Mouse (Mus musculus): ENCODE data around the gene Lars2. TPM values are rescaled to one million over a fixed set of nuclear protein-coding genes. Genes with fewer than 3 reads are reported as not detected.
A peak's percentile ranks its signal among the peaks of the same experiment; 100 is the strongest.
"Not testable (repeated sequence)": the region's sequence is repeated elsewhere in the genome, so short reads cannot be mapped to it uniquely, and the experiment has no call there.

Gene Lars2
- total RNA-seq, 1 experiment, result 28,940 TPM

DNA sequence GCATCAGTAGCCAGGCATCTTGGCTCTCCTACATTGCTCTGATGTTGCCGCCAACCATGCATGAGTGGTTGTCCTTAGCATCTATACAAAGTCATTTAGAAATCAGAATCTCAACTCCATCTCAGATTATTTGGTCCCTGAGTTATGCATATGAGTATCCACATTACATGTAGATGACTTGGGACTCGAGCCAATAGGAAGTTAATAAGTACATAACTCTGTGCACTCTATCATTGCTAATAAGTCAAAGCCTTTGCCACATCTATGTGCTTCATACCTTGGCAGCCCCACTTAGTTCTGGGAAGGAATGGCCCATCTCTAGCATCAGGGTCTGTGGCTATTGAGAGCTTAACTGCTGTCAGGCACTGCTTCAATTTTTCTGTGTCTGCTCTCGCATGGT is 23.7 kb upstream of the Lars2 start:
- no peaks in the 10 kb centered on the region for H3K9me3 ChIP-seq (ENCODE audit: control insufficient read depth, insufficient read depth, low read depth, low read length)
- TF ChIP-seq HCFC1 (IDR thresholded peaks at IDR 0.05; ENCODE audit: borderline replicate concordance, insufficient read depth, low read length), result no peak
- no peak for TF ChIP-seq CHD2 (IDR thresholded peaks at IDR 0.05; ENCODE audit: low read depth, low read length)
- DNase-seq (ENCODE audit: low read depth, low spot score), result no peak
- in situ Hi-C loops (cut with MboI; ENCODE audit: low sequenced_read_pairs in 2 of 2, unreplicated experiment in 2 of 2), result no loop called here
- H3K4me3 ChIP-seq (ENCODE audit: insufficient read depth in 1 of 2, low read depth in 1 of 2, low read length in 2 of 2, poor library complexity in 1 of 2, severe bottlenecking in 1 of 2), result no peak overlapping the region
- no peak overlapping the region for H3K27ac ChIP-seq (ENCODE audit: insufficient read depth, low read depth, low read length, poor library complexity, severe bottlenecking)
- no peak overlapping the region for H3K9ac ChIP-seq (ENCODE audit: insufficient read depth, low read depth, low read length, poor library complexity, severe bottlenecking)
- no peaks in the 10 kb centered on the region for H3K36me3 ChIP-seq (ENCODE audit: control insufficient read depth, insufficient read depth, low read length, poor library complexity, severe bottlenecking)
- no peaks in the 10 kb centered on the region for H3K4me1 ChIP-seq (ENCODE audit: control insufficient read depth in 2 of 2, insufficient read depth in 2 of 2, low read length in 2 of 2, poor library complexity in 1 of 2)

DNA sequence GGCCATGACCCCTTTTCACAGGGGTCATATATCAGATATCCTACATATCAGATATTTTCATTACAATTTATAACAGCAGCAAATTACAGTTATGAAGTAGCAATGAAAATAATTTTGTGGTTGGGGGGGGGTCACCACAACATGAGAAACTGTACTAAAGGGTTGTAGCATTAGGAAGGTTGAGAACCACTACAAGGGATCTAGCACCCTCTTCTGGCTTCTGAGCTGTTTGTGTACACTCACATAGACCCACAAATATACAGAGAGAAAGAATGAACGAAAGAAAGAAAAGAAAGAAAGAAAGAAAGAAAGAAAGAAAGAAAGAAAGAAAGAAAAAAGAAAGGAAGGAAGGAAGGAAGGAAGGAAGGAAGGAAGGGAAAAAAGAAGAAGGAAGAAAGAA is 17.4 kb upstream of the Lars2 start:
- H3K9me3 ChIP-seq (ENCODE audit: control insufficient read depth, insufficient read depth, low read depth, low read length); H3K36me3 ChIP-seq (ENCODE audit: control insufficient read depth, insufficient read depth, low read length, poor library complexity, severe bottlenecking); H3K9ac ChIP-seq (ENCODE audit: insufficient read depth, low read depth, low read length, poor library complexity, severe bottlenecking); H3K27ac ChIP-seq (ENCODE audit: insufficient read depth, low read depth, low read length, poor library complexity, severe bottlenecking); H3K4me1 ChIP-seq (ENCODE audit: control insufficient read depth in 2 of 2, insufficient read depth in 2 of 2, low read length in 2 of 2, poor library complexity in 1 of 2); H3K4me3 ChIP-seq (ENCODE audit: insufficient read depth in 1 of 2, low read depth in 1 of 2, low read length in 2 of 2, poor library complexity in 1 of 2, severe bottlenecking in 1 of 2); in situ Hi-C loops (cut with MboI; ENCODE audit: low sequenced_read_pairs in 2 of 2, unreplicated experiment in 2 of 2); DNase-seq (ENCODE audit: low read depth, low spot score): not testable (repeated sequence)

- TF ChIP-seq ZNF384 (IDR thresholded peaks at IDR 0.05; ENCODE audit: low read depth, low read length), result no peak
- no peak for TF ChIP-seq HCFC1 (IDR thresholded peaks at IDR 0.05; ENCODE audit: borderline replicate concordance, insufficient read depth, low read length)
- no peak for TF ChIP-seq CHD2 (IDR thresholded peaks at IDR 0.05; ENCODE audit: low read depth, low read length)
- TF ChIP-seq ZC3H11A (IDR thresholded peaks at IDR 0.05; ENCODE audit: borderline replicate concordance, low read depth, low read length), result no peak
- TF ChIP-seq MAFK (IDR thresholded peaks at IDR 0.05; ENCODE audit: insufficient read depth, low read depth, low read length), result no peak
- H3K4me1 ChIP-seq (ENCODE audit: control insufficient read depth in 2 of 2, insufficient read depth in 2 of 2, low read length in 2 of 2, poor library complexity in 1 of 2), result no peaks in the 10 kb centered on the region; a peak in 1 of 4 replicates
- H3K36me3 ChIP-seq (ENCODE audit: control insufficient read depth, insufficient read depth, low read length, poor library complexity, severe bottlenecking), result no peaks in the 10 kb centered on the region
- no peak overlapping the region for H3K4me3 ChIP-seq (ENCODE audit: insufficient read depth in 1 of 2, low read depth in 1 of 2, low read length in 2 of 2, poor library complexity in 1 of 2, severe bottlenecking in 1 of 2)
- no peaks in the 10 kb centered on the region for H3K9me3 ChIP-seq (ENCODE audit: control insufficient read depth, insufficient read depth, low read depth, low read length)
- H3K27ac ChIP-seq (ENCODE audit: insufficient read depth, low read depth, low read length, poor library complexity, severe bottlenecking), result no peak overlapping the region
- in situ Hi-C loops (cut with MboI; ENCODE audit: low sequenced_read_pairs in 2 of 2, unreplicated experiment in 2 of 2), result no loop called here
- DNase-seq (ENCODE audit: low read depth, low spot score), result no peak
- no peak overlapping the region for H3K9ac ChIP-seq (ENCODE audit: insufficient read depth, low read depth, low read length, poor library complexity, severe bottlenecking)
These were observed 6.7 kb upstream of the Lars2 start for GRCm38 (mm10) chr9:123359981-123360380.

GRCm38 (mm10) chr9:123365353-123365752 is 1.4 kb upstream of the Lars2 start:
- peaks cover 0 to 2% of the 10 kb centered on the region in 2 experiments; a peak in 1 of 4 replicates for H3K4me1 ChIP-seq (ENCODE audit: control insufficient read depth in 2 of 2, insufficient read depth in 2 of 2, low read length in 2 of 2, poor library complexity in 1 of 2)
- no peaks in the 10 kb centered on the region for H3K9me3 ChIP-seq (ENCODE audit: control insufficient read depth, insufficient read depth, low read depth, low read length)
- H3K36me3 ChIP-seq (ENCODE audit: control insufficient read depth, insufficient read depth, low read length, poor library complexity, severe bottlenecking), result no peaks in the 10 kb centered on the region
- TF ChIP-seq HCFC1 (IDR thresholded peaks at IDR 0.05; ENCODE audit: borderline replicate concordance, insufficient read depth, low read length), result no peak
- no peak for TF ChIP-seq CHD2 (IDR thresholded peaks at IDR 0.05; ENCODE audit: low read depth, low read length)
- TF ChIP-seq MAFK (IDR thresholded peaks at IDR 0.05; ENCODE audit: insufficient read depth, low read depth, low read length), result no peak
- no peak for TF ChIP-seq ZC3H11A (IDR thresholded peaks at IDR 0.05; ENCODE audit: borderline replicate concordance, low read depth, low read length)
- TF ChIP-seq ZNF384 (IDR thresholded peaks at IDR 0.05; ENCODE audit: low read depth, low read length), result no peak
- no peak for DNase-seq (ENCODE audit: low read depth, low spot score)
- no peak overlapping the region for H3K27ac ChIP-seq (ENCODE audit: insufficient read depth, low read depth, low read length, poor library complexity, severe bottlenecking)
- H3K4me3 ChIP-seq (ENCODE audit: insufficient read depth in 1 of 2, low read depth in 1 of 2, low read length in 2 of 2, poor library complexity in 1 of 2, severe bottlenecking in 1 of 2), result no peak overlapping the region
- in situ Hi-C loops (cut with MboI; ENCODE audit: low sequenced_read_pairs in 2 of 2, unreplicated experiment in 2 of 2), result no loop called here
- no peak overlapping the region for H3K9ac ChIP-seq (ENCODE audit: insufficient read depth, low read depth, low read length, poor library complexity, severe bottlenecking)

GRCm38 (mm10) chr9:123365942-123366707 is 602 bp upstream of the Lars2 start:
- Histone ChIP-seq H3K4me1 (ENCODE audit: control insufficient read depth in 2 of 2, insufficient read depth in 2 of 2, low read length in 2 of 2, poor library complexity in 1 of 2) (peaks cover 0 to 2% of the 10 kb centered on the region in 2 experiments; a peak in 1 of 4 replicates), H3K27ac (ENCODE audit: insufficient read depth, low read depth, low read length, poor library complexity, severe bottlenecking) (no peak overlapping the region), H3K9ac (ENCODE audit: insufficient read depth, low read depth, low read length, poor library complexity, severe bottlenecking) (no peak overlapping the region), H3K9me3 (ENCODE audit: control insufficient read depth, insufficient read depth, low read depth, low read length) (no peaks in the 10 kb centered on the region), H3K36me3 (ENCODE audit: control insufficient read depth, insufficient read depth, low read length, poor library complexity, severe bottlenecking) (no peaks in the 10 kb centered on the region), H3K4me3 (ENCODE audit: insufficient read depth in 1 of 2, low read depth in 1 of 2, low read length in 2 of 2, poor library complexity in 1 of 2, severe bottlenecking in 1 of 2) (peak overlapping the region; percentile 31 to 85; a peak in 2 of 4 replicates)
- no peak for TF ChIP-seq CHD2 (IDR thresholded peaks at IDR 0.05; ENCODE audit: low read depth, low read length)
- no peak for TF ChIP-seq ZC3H11A (IDR thresholded peaks at IDR 0.05; ENCODE audit: borderline replicate concordance, low read depth, low read length)
- TF ChIP-seq ZNF384 (IDR thresholded peaks at IDR 0.05; ENCODE audit: low read depth, low read length), result no peak
- TF ChIP-seq HCFC1 (IDR thresholded peaks at IDR 0.05; ENCODE audit: borderline replicate concordance, insufficient read depth, low read length), result no peak
- TF ChIP-seq MAFK (IDR thresholded peaks at IDR 0.05; ENCODE audit: insufficient read depth, low read depth, low read length), result no peak
- in situ Hi-C loops (cut with MboI; ENCODE audit: low sequenced_read_pairs in 2 of 2, unreplicated experiment in 2 of 2), result no loop called here
- DNase-seq (ENCODE audit: low read depth, low spot score), result no peak
